Mouse (Mus musculus): ENCODE measurements around the gene Gm340.
A peak's percentile ranks its signal among the peaks of the same experiment; 100 is the strongest.

Gene Gm340

DNA sequence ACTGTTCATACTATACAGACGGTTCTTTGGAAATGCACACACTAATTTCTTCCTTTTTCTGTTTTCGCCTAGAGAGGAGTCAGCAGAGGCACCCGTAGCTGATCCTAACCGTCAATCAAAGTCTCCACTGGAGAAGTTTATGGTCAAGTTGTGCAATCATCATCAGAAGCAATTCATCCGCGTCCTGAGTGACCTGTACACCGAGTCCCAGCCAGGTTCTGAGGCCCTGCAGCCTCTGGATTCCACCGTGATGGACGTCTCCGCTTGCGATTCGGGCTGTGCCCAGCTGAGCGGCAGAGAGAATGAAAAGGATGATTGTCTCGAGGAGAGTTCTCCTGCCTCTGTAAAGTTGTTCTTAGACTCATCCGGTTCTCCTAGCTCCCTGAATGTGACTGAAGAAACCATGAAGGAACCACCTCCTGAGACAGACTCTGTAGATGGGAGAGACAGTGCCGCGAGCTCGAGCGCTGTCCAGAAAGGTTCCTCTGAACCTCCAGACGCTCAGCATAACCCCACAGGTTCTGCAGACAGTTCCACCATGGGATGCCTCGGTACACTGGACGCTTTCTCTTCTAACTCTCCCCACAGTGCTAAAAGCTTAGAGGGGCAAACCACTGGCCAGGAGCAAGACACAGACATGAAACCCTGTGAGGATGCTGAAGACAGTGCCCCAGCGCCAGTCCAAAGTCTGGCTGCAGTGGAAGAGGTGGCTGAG lies at the start of gene Gm340:
TSS of gene Gm340 (plus strand) at position 665 of the 715 bp plus-strand sequence.
- DNase-seq: no peak

DNA sequence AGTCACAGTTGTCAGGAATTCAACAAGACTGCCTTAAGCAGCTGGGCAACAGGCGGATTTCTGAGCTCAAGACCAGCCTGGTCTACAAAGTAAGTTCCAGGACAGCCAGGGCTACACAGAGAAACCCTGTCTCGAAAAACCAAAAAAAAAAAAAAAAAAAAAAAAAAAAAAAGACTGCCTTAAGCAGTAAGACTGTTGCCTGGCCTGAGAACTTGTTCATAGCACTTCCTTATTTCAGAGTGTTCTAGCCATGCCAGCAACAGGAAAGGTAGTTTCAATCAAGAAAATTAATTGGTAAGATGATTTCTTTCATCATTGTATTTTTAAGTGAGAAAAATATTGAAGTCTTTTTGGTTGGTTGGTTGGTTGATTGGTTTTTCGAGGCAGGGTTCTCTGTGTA lies 48.1 kb upstream of the Gm340 start:
- no peak for DNase-seq

DNA sequence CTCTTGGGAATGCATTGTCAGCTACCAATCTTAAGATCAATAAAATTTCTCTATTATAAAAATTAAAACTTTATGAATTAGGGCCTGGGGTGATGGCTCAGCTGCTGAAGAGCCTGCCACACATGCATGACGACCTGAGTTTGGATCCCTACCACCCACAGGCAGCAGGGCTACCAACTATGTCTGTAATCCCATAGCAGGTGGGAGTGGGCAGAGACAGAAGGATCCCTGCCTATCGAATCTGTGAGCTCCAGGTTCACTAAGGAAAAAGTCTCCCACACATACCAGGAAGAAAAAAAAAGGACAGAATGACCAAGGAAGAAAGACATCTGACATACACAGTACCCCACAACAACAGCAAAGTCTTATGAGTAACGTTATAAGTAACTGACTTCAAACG lies 25.2 kb upstream of the Gm340 start:
- no peak for DNase-seq

DNA sequence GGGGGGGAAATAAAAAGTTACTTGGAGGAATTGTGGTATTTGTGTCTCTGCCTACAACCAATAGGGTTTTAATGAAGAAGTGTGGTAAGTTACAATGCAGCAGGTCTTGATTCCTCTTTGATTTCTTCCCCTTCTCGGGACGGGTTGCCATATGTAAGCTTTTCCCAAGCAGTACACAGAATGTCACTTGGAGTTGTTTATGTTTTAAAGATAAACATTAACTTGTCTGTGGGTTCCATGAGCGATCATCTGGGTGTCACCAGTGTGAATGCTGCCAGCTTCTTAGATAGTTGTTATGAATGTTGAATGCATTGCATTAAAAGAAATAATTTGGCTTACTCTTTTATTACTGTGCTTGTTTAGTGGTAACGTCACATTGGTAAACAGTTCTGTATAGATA lies 24.7 kb upstream of the Gm340 start:
- DNase-seq: no peak

DNA sequence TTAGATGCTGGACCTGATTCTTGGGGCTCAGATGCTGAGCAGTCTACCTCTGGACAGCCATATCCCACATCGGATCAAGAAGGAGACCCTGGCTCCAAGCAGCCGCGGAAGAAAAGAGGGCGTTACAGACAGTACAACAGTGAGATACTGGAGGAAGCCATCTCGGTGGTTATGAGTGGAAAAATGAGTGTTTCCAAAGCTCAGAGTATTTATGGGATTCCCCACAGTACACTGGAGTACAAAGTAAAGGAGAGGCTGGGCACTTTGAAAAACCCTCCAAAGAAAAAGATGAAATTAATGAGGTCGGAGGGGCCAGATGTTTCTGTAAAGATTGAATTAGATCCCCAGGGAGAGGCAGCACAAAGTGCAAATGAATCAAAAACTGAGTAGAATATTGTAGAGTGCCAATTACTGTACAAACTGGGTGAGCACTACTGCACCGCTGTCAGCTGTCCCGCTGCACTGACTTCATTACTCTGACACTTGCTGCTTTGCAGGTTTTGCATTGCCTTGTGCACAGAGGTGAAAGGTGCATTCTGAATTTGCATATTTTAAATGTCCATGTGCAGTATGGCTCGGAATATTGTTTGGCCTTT lies 23.2 kb upstream of the Gm340 start:
- DNase-seq: no peak

DNA sequence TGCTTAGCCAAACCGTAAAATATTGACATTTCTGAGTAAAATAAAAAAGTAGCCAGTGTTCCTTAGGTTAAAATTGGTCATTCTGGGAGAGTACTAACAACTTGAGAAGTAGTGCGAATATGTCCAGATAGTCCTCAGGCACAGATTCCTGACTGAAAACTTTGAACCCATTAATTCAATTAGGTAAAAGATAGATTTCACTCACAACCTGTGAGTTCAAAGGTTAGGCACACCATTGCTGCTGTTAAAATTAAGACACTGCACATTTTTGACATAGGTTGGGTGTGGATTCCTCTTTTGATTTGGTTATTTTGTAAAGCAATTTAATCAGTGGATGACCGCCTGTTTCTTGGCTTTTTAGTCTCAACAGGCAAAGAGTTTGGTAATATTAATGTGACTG lies 21.3 kb upstream of the Gm340 start:
- no peak for DNase-seq

DNA sequence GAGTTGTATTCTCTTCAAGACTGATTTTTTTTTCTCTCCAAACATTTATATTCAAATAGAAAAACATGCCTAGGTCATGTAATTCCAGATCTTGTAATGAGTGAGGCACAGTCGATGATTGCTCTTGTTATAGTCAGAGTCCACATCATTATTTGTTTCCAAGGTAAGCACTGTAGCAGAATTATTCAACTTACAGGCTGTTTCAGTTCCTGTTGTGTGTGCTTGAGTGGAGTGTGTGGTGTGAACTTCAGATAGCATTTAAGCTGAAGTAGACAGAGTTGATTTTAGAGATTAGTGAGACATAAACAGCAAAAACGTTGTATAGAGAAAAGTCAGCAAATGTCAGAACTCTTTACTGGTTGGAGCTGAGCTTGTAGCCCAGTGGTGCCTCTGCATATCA lies 13.4 kb upstream of the Gm340 start:
- DNase-seq: no peak

DNA sequence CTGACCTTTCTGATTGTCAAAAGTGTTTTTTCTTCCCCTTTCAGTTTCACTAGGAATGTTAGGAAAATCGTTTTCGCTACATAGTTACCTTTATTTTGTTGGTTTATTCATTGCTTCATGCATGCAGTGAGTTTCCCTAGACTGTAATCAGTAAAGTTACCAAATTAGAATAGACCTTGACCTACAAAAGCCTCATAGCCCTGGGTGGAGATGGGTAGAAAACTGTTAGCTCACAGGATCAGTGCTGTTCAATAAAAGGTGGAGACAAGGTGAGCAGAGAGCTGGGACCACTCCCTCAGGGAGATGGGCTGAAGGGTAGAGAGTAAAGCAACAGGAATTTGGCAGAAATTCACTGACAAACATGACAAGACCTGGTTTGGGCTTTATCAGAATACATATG lies 8.5 kb upstream of the Gm340 start:
- no peak for DNase-seq

DNA sequence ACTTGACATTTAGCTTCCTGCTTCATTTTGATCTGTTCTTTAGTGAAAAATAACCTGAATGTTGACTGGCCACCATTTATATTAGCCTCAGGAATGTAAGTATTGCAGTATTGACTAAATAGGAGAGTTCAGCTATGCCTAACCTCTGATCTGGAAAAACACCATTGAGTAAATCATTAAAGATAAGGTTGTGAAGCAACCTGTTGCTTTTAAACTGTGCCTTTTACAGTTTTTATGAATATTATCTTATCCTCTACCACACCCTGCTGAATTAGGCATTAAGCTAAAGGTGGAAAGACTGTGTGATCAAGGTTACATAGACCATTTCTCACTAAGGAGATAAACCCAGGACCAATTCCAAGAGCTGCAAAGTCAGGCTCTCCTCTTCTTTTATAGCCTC lies 4.6 kb upstream of the Gm340 start:
- no peak for DNase-seq

DNA sequence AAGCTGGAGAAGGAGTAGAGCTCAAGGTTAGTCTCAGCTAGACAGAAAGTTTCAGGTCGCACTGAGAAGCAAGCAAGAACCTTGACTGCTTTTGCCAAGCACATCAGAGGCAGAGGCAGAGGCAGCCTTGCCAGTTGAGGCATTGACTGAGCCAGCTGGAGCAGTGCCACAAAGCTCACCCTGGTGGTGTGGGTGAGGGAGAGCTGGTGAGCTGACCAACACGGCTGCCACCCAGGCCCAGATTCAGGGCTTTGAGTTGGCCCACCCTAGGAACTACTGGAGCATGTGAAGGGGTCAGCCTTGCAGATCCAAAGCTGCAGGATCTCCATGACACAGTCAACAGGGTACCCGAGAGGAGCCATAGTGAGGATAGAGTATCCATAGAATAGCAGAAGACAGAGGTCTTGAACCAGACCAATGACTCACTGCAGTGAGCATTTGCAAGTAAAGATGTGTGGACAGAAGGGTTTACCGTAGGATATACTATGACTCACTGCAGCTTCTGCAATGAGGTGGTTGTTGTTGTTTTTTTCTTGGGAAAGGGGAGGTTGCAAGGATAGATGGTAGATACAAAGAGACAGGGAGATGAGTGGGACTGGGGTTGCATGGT lies 2.8 kb upstream of the Gm340 start:
- peak in 1 of 2 experiments; percentile 36 for DNase-seq

DNA sequence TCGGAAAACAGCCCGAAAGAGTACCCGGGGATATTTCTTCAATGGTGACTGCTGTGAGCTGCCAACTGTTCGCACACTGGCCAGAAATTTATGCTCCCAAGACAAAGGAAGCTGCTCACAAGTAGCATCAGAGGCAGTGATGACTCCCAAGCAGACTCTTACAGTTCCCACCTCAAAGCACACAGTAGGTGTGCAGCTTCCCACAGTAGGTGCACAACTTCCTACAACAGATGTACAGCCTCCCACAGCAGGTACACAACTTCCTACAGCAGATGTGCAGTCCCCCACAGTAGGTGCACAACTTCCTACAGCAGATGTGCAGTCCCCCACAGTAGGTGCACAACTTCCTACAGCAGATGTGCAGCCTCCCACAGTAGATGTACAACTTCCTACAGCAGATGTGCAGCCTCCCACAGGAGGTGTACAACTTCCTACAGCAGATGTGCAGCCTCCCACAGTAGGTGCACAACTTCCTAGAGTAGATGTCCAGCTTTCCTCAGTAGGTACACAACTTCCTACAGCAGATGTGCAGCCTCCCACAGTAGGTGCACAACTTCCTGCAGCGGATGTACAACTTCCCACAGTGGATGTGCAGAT lies 846 bp downstream of the Gm340 start:
- no peak for DNase-seq

DNA sequence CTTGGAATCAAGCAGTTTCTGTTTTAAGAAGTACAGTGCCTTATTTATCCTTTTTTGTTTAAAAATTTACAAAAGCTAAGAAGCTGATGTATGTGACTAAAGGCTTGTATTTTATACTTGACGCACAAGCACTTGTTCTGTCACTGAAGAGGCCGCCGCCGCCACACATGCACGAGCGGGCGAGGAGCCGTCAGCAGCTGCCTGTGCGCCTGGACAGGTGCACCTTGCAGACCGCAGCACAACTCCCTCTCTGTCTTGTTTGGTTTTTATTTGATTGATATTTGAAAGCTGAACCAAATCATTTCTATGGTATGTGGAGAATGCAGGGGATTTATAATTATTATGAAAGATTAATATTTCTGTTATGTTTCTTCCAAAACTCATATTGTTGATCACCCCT lies 4.6 kb downstream of the Gm340 start:
- no peak for DNase-seq

DNA sequence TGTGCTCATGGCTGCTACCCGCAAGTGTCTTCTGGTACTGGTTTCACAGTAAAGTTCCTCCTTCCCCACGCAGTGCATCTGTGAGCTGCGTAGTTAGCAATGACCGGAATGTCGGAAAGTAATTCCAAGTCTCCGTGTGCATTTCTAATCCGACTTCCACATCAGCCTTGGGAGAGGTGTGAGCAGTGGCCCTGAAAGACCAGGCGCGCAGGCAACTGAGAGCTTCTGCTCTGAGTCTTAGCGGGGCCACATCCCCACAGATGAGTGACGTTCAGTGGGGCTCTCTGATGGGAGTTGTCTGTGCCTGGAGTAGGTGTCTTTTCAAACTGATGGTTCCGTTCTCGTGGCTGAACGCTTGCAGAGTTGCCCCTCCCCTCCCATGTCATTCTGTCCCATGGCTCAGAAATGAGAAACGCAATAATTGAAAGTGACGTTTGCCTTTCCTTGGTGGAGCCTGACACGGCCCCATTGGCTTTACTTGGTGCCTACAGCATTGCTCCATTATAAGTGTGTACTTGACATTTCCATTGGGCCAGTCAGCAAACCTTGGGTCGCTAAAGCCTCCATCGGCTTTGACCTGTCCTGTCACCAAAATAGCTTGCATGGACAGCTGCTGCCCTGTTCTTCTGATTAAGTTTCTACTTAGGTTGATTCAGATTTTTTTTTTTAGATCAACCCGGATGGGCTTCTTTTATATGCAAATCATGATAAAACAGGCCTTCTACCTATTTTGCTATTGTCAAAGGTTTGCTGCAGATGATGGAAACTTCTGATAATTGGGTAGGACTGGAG lies 5.5 kb downstream of the Gm340 start:
- no peak for DNase-seq

DNA sequence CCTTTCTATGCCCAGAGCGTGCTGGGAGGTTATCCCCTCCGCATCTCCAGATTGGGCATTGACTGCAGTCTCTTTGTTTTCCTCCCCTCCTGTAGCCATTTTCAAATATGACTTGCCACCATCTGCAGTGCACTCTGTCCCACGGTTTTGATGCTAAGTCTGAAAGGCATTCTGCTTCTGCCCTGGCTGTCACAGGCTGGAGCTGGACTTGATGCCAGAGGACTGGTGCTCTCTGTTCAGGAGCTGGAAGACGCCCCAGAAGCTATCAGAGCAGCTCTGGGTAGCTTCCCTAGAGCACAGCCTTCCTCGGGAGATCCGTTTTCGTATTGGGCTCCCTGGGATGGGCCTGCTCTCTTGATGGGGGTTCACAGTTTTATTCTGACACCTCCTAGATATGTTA lies 6.9 kb downstream of the Gm340 start:
- DNase-seq: peak; percentile 21 to 25

DNA sequence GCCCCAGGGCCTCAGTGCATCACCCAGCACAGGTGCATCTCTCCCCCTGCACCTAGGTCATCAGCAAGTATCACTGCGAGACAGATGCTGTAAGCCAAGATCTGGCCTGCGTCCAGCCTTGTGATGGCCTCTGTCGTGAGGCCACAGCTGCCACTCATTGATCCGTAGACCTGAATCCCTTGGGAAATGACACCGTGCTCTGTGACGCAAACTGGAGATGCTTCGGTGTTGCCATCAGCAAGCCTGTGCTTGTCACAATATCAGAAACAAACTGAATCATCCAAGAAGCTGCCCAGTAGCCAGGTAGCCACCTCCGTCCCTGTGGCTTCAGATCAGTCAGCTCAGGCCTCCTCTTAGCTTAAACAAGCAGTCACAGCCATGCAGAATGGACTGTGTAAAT lies 7.5 kb downstream of the Gm340 start:
- no peak for DNase-seq

DNA sequence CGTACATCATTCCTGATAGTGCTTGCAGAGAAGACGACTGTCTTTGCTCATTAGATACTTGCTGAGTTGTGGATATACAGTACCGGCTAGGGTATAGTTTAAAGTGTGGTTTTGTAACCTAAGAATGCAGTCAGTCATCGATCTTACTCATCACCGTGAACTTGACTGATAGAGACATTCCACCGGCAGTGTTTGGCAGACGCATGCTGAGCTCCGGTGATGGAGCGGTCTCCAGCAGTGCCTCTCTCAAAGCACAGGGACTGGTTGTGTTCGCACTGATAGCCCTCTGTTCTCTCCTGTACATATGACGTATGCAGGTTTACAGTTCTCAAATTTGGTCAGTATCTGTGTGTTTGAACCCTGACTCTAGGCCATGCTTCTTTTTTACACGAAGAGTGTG lies 9.6 kb downstream of the Gm340 start:
- no peak for DNase-seq

DNA sequence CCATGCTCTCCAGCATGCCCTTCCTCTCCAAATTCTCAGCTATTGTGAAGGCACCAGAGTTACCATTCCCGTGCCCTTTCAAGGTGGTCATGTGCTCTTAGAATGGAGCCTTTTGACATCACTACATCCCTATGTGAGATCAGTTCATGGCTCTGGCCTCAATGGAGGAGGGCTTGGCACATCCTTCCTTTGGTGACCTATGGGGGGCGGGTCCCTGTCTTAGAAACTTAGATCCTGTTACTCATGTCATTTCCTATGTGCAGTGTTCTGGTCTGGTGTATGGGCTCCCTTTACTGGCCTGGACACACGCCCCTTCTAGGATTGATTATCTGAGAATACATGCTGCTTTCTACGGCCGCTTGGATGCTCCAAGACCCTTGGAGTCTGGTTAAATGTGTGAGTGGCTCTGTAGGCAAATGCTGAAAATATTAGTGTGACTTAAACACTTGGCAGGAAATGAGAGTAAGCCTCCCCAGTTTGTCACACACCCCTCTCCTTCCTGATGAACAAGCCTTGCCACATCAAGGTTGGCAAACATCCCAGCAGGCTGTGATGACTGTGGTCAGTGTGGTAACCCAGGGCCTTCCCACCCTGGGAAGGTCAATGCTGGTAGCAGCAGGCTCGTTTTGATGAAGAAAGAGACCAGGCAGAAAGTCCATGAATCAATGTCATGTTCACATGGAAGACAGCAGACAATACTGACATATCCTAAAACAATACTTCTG lies 15.2 kb downstream of the Gm340 start:
- DNase-seq: no peak

DNA sequence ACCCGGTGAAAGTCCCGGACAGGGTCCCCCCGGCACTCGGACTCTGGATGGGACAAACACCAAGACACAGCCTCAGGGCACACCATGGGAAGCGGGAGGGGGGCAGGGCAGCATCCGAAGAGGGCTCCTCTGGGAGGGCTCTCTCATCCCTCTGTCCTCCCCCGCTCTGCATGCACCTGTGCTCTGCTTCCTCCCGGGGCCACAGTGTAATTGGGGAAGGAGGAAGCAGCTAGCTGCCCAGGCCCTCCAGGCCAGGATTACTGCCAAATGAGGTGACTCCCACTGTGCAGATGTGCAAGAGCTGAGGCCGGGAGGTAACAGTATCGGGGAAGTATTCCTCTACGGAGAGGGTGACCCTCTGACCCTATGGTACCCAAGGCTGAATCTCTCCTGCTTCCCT lies 18.5 kb downstream of the Gm340 start:
- peak; percentile 17 to 33 for DNase-seq

DNA sequence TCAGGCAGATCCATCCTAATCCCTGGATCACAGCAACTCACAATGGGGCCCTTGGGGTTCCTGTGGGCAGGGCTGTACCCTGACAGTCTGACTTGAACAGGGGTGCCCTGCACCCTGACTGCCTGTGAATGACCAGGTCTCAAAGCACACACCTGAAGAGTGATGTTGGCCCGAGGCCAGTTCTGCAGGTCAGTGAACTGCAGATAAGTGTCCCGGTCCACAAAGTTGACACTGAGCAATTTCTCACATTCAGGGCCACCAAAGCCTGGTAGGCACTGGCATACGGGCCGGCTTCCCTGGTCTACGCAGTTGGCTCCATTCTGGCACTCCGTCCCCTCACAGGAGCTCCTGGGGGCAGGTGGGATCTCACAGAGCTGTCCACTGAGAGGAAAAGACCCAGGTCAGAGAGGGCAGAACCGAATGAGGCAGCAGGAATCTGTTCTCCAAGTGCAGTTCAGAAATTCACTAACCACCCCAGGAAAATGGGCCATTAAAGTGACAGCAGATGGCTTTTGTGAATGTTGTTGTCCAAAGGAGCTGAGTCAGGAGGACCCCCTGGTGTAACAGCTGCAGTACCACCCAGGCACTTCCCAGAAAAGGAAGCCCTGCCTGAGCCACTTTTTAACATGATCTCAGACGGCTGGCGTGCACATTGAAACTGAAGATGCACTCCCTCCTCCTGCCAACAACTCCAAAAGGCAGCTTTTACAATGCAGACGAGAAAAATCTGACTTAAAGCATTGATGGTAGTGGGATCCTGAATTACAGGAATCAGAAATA lies 24.2 kb downstream of the Gm340 start:
- no peak for DNase-seq

DNA sequence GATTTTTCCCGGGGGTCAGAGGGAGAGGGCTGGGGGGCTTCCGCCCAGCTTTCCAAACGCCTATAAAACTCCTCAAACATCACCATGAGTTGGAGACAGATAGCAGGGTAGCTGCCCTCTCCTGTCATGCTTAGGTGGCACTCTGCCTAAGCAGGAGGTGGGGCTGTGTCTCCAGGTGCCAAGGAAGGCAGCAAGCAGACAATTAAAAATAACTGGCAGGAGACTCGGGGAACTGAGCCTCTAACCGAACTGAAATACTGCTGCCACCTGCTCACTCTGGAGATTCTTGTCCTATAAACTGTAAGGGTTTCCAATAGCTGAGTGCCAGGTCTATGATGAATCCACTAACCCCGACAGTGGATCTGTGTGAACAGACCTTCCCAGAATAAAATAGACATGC lies 29.5 kb downstream of the Gm340 start:
- DNase-seq: peak in 1 of 2 experiments; percentile 41

DNA sequence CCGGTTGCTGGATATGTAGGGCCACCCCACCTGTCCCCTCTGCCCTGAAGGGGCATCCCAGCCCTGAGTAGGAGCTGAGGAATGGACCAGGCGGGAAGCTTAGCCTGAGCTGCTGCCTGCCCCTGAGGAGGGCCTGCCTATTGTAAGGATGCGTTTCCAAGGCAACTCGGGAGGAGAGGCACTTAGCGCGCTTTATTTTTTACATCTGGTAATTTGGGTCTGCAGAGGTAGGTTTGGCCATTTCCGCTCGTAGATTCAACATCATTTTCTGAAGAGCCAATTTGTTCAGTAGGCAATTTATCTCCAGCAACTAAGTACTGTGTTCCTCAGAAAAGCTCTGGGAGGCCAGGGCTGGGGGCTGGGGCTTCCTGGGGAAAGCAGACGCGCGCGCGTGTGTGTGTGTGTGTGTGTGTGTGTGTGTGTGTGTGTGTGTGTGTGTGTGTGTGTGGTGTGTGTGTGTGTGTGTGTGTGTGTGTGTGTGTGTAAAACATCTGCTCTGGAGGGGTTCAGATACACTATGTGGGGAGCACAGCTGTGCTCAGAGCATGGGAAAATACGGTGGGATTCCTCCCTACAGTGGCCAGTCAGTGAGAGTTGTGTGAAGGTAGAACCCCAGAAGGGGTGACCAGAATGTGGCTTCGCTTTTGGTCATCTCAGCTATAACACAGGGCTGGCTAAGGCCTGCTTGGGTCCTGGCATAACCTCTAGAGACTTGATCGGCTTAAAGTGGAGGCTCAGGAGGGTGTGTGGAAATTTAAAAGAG lies 31.3 kb downstream of the Gm340 start:
- no peak for DNase-seq
